Mouse (Mus musculus) testis, adult 2 months (tissue): ENCODE data around the gene Zbp1. TPM values are rescaled to one million over a fixed set of nuclear protein-coding genes. Genes with fewer than 3 reads are reported as not detected.

Source experiments
- H3K27ac ChIP-seq: fragments of 200-500 bp; 2 replicates; pipeline ENCODE4 v1.5.1; 2012; ENCODE audit warnings: low read depth, low read length; ENCODE audit not compliant: control insufficient read depth, insufficient read depth
- H3K27me3 ChIP-seq: fragments of 200-500 bp; 2 replicates; pipeline ENCODE4 v1.6.1; 2012; ENCODE audit warnings: mild to moderate bottlenecking, low read length, moderate library complexity; ENCODE audit not compliant: control insufficient read depth, insufficient read depth
- H3K36me3 ChIP-seq: fragments of 200-500 bp; 2 replicates; pipeline ENCODE4 v1.6.1; 2012; ENCODE audit warnings: mild to moderate bottlenecking, low read length; ENCODE audit not compliant: control insufficient read depth, insufficient read depth
- H3K4me1 ChIP-seq: fragments of 200-500 bp; 2 replicates; pipeline ENCODE4 v1.6.1; 2012; ENCODE audit warnings: low read length; ENCODE audit not compliant: control insufficient read depth, insufficient read depth
- H3K4me3 ChIP-seq: fragments of 200-500 bp; 2 replicates; pipeline ENCODE4 v1.5.1; 2012; ENCODE audit warnings: low read depth, mild to moderate bottlenecking, low read length, moderate library complexity, mixed read lengths; ENCODE audit not compliant: control insufficient read depth
- CTCF ChIP-seq: fragments of 200-500 bp; IDR thresholded peaks from 2 replicates; pipeline ENCODE4 v1.5.1; 2012; ENCODE audit warnings: low read depth, mild to moderate bottlenecking, inconsistent platforms, low read length, moderate library complexity; ENCODE audit not compliant: control insufficient read depth, insufficient read depth, insufficient replicate concordance
- POLR2A ChIP-seq: fragments of 200-500 bp; IDR thresholded peaks from 2 replicates; pipeline ENCODE4 v1.6.1; 2012; ENCODE audit warnings: low read depth, mild to moderate bottlenecking, inconsistent platforms, low read length, moderate library complexity; ENCODE audit not compliant: control insufficient read depth
- polyA plus RNA-seq: library from polyadenylated mRNA; depleted of rRNA; stranded (reverse); fragments of >200 nt; gene quantifications from 2 replicates; pipeline ENCODE4 v1.2.3, GENCODE M21; 2012

Gene Zbp1
- polyA plus RNA-seq, 1 experiment, result 0.30 TPM

DNA sequence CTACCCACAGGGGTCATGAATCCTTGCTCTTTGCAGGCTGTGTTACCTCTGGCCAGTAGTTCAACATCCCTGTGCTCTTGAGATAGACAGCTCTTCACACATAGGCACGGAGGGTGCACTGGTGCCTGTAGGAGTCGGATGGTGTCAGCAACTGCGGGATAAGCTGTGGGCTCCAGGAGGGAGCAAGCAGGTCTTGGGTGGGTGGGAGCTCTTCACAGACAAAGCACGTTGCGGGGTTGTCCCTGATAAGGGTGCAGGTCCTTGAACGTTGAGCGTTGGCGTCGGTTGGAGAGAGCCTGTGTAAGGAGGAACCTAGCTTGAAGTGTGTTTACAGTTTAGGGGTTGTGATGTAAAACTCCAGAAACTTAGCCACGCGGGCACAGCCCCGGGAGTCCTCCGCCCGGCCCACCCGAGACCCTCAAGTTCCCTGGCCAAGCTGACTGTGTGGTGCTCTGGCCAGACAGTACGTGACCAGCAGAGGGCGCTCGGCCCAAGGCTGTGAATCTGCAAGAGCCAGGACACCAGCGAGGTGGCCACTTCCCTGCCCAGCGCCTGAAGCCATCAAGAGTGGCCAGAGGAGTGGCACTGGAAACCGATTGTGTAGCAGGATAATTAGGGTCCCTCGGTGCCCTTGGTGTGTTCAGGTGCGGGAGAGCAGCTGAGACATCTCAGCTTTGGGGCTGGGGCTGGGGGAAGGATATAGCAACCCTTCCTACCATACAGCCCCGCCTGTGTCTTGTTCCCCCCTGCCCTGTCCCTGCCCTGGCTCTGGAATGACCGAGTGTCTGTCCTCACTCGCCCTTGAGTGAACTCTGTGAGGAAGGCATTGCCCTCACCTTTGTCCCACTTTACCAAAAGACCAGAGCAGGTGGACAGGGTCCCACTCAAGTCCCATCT lies 32.4 kb downstream of the Zbp1 start:
- Histone ChIP-seq H3K27me3 (no peaks in the 10 kb centered on the region), H3K4me3 (no peak overlapping the region; the same call in 1 of the 2 replicates), H3K4me1 (peaks cover 6% of the 10 kb centered on the region), H3K27ac (no peak overlapping the region), H3K36me3 (no peaks in the 10 kb centered on the region)
- TF ChIP-seq POLR2A (no peak), CTCF (peak; percentile 96)

DNA sequence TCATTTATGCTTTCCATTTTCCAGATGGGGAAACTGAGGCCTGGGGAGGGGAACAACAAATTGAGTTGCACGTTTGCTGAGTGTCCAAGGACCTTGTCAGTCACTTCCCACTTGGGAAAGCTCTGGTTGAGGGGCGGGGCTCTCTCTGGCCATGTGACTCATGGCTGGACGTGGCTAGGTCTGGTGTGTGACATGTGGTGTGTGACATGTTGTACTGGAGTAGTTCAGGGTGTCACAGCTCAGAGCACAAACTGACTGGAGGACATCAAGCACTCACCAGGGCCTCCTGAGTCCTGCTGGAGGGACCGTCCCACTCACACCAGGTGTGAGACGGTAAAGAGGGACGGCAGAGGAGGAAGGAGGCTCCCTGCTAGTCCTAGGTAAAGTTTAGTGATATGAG lies 33.4 kb downstream of the Zbp1 start:
- no peak overlapping the region for H3K4me3 ChIP-seq
- H3K4me1 ChIP-seq, result peaks cover 6% of the 10 kb centered on the region
- TF ChIP-seq POLR2A, result no peak
- TF ChIP-seq CTCF, result no peak
- no peaks in the 10 kb centered on the region for H3K36me3 ChIP-seq
- no peaks in the 10 kb centered on the region for H3K27me3 ChIP-seq
- no peak overlapping the region for H3K27ac ChIP-seq

DNA sequence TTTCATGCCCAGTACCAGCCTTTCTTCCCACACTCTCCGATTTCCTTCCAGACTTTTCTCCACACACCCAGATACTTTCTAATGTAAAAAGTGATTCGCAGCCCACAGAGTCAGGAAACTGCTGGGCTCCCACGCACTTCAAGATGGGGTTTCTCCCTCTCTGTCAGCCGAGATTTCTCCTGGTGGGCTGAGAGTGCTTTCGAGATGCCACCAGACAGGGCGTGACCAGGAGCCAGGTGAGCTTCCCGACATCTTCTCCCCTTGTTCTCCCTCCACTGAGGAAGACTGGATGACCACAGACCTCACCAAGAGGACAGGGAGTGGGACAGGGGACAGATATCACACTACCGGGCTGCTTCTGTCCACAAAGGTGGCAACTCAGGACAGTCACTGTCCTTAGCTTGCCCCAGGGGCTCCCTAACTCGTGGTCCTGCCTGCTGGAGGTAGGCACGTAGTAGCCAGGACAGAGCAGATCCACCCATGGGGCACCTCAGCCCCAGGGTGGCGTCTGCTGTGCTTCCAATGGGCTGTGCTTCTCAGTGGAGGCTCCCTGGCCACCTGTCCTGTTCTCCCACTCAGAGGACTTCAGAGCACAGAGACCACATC lies 34.1 kb downstream of the Zbp1 start:
- no peaks in the 10 kb centered on the region for H3K27me3 ChIP-seq
- peaks cover 6% of the 10 kb centered on the region for H3K4me1 ChIP-seq
- TF ChIP-seq CTCF (no peak), POLR2A (no peak)
- H3K36me3 ChIP-seq, result no peaks in the 10 kb centered on the region
- no peak overlapping the region for H3K27ac ChIP-seq
- H3K4me3 ChIP-seq, result no peak overlapping the region

DNA sequence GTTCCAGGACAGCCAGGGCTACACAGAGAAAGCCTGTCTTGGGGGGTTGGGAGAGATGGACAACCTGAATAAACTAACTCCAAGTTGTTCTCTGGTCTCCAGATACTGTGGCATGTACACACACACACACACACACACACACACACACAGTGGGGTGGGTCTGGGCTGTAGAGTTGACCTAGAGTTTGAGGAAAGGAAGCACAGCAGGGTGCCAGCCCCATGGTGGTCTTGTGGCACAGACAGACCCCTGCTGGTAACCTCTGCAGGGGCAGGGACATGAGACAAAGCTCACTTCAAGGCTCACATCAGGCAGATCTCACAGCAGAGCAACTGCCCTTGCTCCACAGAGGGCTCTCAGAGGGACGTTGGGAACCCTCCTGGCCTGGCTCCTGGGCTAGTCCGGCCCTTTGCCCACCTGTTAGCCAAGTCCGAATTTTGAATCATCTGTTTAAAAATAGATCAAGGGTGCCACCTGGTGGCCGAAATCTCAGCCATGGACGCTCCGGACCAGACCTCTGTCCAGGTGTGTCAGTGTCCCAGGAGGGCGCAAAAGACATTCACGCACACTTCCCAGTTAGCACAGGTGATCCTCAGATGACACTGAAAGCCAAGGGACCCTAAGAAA lies 34.8 kb downstream of the Zbp1 start:
- Histone ChIP-seq H3K36me3 (no peaks in the 10 kb centered on the region), H3K27ac (no peak overlapping the region), H3K27me3 (no peaks in the 10 kb centered on the region), H3K4me1 (peaks cover 6% of the 10 kb centered on the region), H3K4me3 (no peak overlapping the region)
- peak; percentile 41; the same call in 1 of the 2 replicates for TF ChIP-seq CTCF
- TF ChIP-seq POLR2A, result no peak

DNA sequence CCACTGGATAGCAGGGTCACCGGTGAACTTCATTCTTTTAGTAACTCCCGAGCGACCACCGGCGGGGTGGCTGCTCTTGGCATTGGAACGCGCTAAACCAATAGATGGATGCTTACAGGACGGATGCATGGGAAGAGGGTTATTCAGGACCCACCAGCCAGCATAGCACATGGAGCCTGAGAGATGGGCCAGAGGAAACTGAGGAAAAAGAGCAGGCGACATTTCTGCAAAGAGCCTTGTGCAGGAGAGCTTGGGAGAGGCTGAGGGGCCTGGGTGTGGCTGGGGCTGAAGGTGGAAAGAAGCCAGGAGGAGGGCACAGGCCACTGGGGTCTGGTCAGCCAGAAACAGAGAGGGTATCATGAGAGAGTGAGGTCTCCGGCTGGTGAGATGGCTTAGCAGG lies 35.4 kb downstream of the Zbp1 start:
- TF ChIP-seq POLR2A (no peak), CTCF (no peak)
- no peak overlapping the region for H3K27ac ChIP-seq
- no peaks in the 10 kb centered on the region for H3K36me3 ChIP-seq
- H3K27me3 ChIP-seq, result no peaks in the 10 kb centered on the region
- H3K4me3 ChIP-seq, result no peak overlapping the region
- peaks cover 6% of the 10 kb centered on the region for H3K4me1 ChIP-seq

DNA sequence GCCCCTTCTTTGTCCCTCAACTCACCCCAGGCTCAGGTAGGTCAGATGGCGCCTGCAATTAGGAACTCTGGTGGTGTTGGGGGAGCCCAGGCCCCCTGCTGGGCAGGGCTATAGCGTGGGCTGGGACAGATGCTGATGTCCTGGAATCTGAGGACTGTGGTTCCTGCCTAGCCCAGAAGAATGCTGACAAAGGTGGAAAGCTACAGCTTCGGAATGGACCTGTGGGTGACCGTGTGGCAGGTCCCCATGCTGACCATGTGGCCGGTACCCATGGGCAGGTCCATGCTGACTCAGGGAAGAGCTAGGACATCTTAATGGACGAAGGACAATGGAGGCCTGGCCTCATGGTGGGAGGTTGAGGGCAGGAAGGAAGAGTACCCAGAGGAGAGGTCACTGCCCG lies 35.9 kb downstream of the Zbp1 start:
- Histone ChIP-seq H3K4me3 (no peak overlapping the region), H3K27me3 (no peaks in the 10 kb centered on the region), H3K27ac (no peak overlapping the region), H3K36me3 (no peaks in the 10 kb centered on the region), H3K4me1 (peaks cover 6% of the 10 kb centered on the region)
- TF ChIP-seq POLR2A (no peak), CTCF (no peak)

DNA sequence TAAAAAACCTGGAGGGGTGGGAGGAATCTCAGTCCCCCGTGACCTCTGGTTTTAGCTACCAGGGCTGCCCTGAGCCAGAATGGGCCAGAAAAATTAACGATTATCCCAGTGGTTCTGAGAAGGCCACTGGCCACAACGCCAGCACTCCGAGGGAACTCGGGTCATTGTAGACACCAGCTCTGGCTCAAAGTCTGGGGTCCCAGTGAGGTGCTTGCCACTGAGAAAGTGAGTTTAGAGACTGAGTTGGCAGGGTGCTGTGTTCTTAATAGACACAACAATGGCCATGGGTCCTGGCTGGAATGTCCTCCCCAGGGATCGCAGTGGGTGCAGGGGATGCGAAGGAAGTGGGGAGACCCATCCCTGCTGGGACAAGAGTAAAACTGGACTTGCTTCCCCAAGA lies 36.8 kb downstream of the Zbp1 start:
- peaks cover 5% of the 10 kb centered on the region for H3K4me1 ChIP-seq
- no peaks in the 10 kb centered on the region for H3K36me3 ChIP-seq
- no peak overlapping the region for H3K4me3 ChIP-seq
- no peak for TF ChIP-seq CTCF
- no peak for TF ChIP-seq POLR2A
- no peaks in the 10 kb centered on the region for H3K27me3 ChIP-seq
- no peak overlapping the region for H3K27ac ChIP-seq
